Mouse (Mus musculus) neutrophil, adult 5-6 weeks (primary cell): ENCODE data around the gene Slc9a8. TPM values are rescaled to one million over a fixed set of nuclear protein-coding genes. Genes with fewer than 3 reads are reported as not detected.
"Not testable (repeated sequence)": the region's sequence is repeated elsewhere in the genome, so short reads cannot be mapped to it uniquely, and the experiment has no call there.

Source experiments
- ATAC-seq: fragments of 151-379, 151-347 bp; 2 replicates; pipeline ENCODE4 v1.8.0; 2017; ENCODE audit warnings: mild to moderate bottlenecking, moderate TSS enrichment; ENCODE audit not compliant: insufficient number of reproducible peaks, poor library complexity, low FRiP score, severe bottlenecking; ENCODE audit errors: extremely low read depth
- total RNA-seq: library from RNA; stranded (forward); fragments of 200-1000 nt; gene quantifications from 2 replicates; pipeline ENCODE4 v1.2.3, GENCODE M21; 2017

Slc9a8 gene
- total RNA-seq: 43.5 and 52.9 TPM in 2 replicates

- ATAC-seq: peak; percentile 71
These were observed at the start of gene Slc9a8 for GRCm38 (mm10) chr2:167421330-167422149. TSS of gene Slc9a8 (plus strand) at chr2:167421712.

DNA sequence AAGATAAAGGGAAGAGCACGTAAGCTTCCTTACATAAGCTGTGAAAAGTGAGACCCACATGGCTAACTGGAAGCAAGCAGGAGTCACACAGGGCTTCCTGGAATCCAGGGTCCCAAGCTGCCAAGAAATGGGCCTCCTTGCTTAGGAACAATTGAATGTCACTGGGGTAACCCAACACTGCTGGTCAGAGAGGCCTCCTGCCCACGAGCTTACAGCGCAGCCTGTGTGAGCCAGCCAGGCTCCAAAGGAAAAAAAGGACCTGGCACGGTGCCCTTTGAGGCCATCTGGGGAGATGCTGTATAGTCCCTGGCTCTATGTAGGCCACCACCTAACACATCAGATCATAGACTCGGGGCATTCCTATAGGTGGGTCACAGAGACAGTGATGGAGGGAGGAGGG is 48.2 kb upstream of the Slc9a8 start:
- ATAC-seq: no peak

- ATAC-seq: no peak
These were observed 47.2 kb upstream of the Slc9a8 start for GRCm38 (mm10) chr2:167374191-167374805.

DNA sequence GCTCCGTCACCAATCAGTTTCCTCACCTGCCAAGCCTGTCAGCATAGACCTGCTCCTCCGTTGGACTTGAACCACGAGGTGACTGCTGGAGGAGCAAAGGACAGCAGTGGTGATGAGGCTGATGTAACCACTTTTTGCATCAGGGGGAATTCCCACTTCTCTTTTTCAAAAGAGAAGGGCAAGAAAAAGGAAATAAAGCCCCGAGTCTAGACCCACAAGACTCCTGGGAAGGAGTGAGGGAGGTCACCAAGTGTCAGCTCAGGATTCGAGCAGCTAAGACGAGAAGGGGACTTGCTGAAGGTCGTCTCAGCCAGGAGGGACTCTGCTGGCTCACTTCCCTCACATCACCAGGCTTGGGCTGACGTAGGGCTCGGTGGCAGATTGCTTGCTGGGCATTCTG is 46.4 kb upstream of the Slc9a8 start:
- peak; percentile 79 for ATAC-seq

GRCm38 (mm10) chr2:167375688-167376087 is 45.8 kb upstream of the Slc9a8 start:
- ATAC-seq: no peak

GRCm38 (mm10) chr2:167376160-167376564 is 45.4 kb upstream of the Slc9a8 start:
- no peak for ATAC-seq

DNA sequence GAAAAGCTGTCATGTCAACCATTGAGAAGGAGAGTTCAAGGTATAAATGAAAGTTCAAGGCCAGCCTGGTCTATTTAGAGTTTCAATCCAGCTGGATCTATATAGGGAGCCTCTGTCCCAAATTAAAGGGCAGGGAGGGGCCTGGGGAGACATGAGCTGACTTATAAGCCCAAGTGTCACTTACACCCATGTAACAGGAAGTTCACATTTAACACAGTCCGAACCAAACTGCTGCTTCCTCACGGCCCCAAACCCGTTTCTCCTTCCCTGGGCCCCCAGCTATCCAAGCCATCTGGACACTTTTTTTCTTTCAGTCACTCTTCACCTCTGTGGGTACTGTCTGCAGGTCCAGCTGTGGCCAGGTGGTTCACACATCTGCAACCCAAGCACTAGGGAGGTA is 43.8 kb upstream of the Slc9a8 start:
- no peak for ATAC-seq

- no peak for ATAC-seq
These were observed 42.5 kb upstream of the Slc9a8 start for GRCm38 (mm10) chr2:167378972-167379371.

DNA sequence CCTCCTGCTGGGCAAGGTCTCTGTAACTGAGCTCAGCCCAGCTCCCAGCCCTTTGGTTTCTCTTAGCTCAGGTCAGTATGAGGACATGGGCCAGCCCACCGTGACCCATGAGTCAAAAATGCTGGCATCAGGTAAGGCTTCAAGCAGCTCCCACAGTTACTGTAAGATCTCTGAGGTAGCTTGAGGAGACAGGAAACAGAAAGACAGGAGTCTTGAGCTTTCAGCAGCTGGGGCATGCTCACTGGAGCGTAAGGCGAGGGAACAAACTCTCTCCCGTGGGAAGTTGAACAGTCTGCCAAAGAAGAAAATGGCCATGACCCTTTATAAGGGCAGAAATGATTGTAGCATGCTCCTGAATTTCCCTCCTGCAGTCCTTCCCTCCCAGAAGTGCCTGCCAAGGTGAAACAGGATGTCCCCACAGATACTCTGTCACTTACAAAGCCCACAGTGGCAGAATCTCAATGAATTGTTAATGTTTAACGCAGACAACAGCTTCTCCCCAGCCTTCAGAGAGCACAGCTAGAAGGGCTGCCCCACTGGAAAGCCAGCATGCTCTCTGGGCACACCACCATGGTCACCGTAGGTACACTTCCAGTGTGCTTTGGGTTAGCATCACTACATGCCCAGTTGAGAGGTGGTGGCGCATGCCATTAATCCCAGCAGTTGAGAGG is 40.8 kb upstream of the Slc9a8 start:
- no peak for ATAC-seq

GRCm38 (mm10) chr2:167381596-167381995 is 39.9 kb upstream of the Slc9a8 start:
- ATAC-seq: peak; percentile 85

GRCm38 (mm10) chr2:167382389-167382788 is 39.1 kb upstream of the Slc9a8 start:
- 0 out of 2 replicates have a peak, but pooled peaks have one; percentile 23 for ATAC-seq

GRCm38 (mm10) chr2:167383666-167384083 is 37.8 kb upstream of the Slc9a8 start:
- ATAC-seq: no peak

GRCm38 (mm10) chr2:167386456-167386855 is 35.1 kb upstream of the Slc9a8 start:
- no peak for ATAC-seq

GRCm38 (mm10) chr2:167386998-167387397 is 34.5 kb upstream of the Slc9a8 start:
- ATAC-seq: no peak

DNA sequence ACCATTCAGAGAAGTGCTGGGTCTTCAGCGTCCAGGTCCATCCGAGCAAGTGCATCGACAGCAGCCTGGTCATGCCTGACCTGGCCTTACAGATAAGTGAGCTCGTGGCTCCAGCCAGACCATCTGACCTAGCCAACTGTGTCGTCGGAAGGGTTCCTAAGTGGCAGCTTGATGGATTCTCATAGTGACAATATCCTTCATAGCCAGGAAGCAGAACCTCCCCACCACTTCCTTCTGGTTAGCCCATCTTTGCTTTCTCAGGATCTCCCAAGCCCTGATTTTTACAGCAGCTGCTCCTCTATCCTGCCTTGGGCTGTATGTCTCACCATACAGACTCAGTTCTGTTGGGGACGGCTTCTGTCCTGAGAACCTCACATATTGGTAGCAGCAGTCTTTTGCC is 27.1 kb upstream of the Slc9a8 start:
- ATAC-seq: no peak

GRCm38 (mm10) chr2:167396420-167396819 is 25.1 kb upstream of the Slc9a8 start:
- not testable (repeated sequence) for ATAC-seq

DNA sequence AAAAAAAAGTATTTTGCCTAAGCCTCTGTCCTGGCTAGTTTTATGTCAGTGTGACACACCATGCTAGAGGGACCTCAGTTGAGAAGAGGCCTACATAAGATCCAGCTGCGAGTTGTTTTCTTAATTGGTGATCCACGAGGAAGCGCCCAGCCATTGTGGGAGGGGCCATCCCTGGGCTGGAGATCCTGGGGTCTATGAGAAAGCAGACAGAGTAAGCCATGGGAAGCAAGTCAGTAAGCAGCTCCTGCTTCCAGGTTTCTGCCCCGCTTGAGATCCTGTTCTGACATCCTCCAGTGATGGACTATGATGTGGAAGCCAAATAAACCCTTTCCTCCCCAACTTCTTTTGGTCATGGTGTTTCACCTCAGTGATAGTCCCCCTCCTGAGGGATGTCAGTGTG is 22.5 kb upstream of the Slc9a8 start:
- ATAC-seq: no peak

DNA sequence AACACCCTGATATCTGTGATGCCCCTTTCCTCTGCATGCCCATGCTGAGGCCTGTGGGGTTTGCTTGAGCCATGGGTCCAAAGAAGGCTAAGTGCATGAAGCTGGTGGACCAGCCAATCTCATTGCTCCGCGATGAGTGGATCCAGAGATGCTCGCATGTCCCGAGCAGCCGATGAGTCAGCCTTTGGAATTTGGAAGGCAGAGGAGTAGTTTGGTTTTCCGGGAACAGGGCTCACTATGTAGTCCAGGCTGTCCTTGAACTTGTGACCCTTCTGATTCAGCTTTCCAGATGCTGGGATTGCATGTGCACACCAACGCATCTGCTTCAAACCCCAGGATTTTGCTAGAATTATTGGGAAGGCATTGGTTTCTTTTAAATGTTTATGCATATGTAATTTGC is 21.9 kb upstream of the Slc9a8 start:
- no peak for ATAC-seq

DNA sequence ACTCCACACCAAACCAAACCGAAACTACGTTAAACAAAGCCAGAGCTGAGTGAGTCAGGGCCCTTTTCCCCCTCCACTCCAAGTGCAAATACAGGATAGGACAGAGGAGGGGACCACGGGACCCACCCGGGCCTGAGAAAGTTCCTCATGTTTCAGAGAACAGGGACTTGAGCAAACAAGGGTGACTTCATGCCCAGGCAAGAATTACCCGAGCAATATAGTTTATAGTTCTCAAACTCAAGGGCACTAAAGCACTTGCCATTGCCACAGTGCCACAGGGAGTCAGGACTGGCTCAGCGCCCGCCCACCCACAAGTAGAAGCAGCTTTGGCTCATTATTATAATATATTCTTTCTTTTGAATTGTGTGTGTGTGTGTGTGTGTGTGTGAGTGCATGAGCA is 18.4 kb upstream of the Slc9a8 start:
- ATAC-seq: no peak
